Mouse (Mus musculus) yolk sac, embryonic 10.5 days (tissue): ENCODE measurements around the gene Tnfsf13b.
A peak's percentile ranks its signal among the peaks of the same experiment; 100 is the strongest.

Experiments
- DNase-seq: peaks from one replicate; pipeline ENCODE4 v3.0.0-alpha.2; 2017; ENCODE audit warnings: low spot score

The Tnfsf13b gene

DNA sequence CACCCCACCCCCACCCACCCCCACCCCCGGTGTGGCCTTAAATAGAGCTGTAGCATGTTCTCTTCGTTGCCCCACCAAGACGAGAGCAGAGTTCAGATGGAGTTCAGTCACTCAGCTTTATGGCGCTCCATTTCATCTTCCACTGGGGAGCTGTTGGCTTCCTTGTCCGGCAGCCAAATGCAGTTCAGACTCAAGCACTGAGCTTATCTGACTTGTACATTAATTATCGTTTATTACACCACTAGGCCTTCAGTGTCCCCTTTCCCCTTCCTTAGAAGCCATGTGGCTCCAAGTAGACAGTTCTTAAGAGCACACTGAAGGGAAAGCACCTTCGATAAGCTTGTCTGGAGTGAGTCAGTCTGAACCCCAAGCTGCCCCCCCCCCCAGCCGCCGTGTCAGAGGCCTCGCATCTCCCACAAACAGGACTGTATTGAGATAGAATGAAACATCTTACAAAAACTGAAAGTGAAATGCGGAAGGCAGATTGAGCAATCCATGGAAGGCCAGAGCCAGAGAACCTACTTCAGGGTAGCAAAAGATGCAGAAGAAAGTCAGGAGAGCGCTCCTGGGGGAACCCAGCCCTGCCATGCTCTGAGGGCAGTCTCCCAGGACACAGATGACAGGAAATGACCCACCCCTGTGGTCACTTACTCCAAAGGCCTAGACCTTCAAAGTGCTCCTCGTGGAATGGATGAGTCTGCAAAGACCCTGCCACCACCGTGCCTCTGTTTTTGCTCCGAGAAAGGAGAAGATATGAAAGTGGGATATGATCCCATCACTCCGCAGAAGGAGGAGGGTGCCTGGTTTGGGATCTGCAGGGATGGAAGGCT, at the start of gene Tnfsf13b:
Gene Tnfsf13b (plus strand): TSS at position 312 of the 830 bp plus-strand sequence.
- no peak for DNase-seq

DNA sequence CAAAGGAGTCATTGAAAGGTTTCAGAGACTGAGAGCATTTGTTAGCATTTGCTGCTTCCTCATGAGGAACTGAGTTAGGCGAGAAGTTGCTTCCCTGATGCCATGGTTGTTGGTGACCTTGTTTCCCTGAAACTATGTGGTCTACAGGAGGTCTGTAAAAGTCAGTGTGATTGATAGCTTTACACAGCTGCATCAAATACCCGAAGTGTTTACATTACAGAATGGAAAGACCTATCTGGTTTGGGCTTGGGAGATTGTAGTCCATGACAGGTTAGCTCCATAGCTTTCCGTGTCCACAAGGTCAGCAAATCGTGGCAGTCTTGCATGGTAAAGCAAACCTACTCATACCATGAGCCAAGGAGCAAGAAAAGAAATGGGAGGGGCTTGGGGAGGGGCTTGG, 47.9 kb upstream of the Tnfsf13b start:
- no peak for DNase-seq

DNA sequence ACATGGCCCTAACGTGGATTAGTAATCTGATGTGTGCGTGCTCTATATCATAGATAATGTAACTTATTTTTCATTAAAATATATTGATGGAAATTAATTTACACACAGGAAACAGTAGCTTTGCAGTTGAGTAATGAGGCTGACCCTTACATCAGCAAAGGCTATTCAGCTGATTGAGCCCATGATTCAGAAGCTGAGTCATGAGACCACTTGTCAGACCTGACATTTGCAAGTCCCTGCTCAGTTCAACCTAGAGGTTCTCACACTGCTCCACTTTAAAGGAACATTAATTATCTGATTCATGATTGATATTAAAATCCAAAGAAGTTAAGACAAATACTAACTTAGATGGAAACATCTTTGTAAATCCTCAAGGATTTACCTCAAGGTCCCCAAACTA, 46.3 kb upstream of the Tnfsf13b start:
- no peak for DNase-seq

DNA sequence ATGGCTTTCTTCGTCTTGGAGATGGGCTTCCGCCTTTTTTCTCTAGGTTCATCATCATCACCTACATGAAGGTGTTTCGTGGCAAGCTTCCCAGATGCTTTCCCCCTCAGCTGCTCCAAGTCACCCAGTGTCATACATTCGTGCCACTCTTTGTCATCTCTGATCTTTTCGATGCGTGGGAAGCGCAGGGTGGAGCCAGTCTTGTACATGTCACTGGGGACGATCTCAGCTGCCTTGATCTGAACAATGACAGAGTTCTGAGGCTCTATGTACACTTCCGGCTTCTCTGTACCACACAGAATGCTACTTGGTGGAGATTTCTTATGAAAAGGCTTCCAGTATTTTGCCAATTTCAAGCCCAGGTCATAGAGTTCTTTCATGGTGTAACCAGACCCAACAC, 34.4 kb upstream of the Tnfsf13b start:
- DNase-seq = no peak

DNA sequence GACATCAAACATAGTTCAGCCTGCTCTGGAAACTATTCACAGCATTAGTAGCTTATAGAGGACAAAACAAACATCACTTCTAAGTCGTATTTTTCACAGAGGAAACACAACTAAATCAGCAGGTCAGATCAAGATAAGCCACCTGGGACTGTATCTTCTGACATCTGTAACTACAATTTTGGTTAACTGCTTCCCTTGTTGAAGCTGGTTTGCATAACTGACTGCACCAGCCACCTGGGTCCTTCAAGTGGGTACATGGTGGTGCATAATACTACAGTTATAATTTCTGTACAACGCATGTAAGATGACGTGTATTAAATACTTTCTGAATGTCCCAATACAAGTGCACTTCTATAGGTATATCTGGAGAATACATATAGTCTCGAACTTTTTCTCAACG, 31.0 kb upstream of the Tnfsf13b start:
- DNase-seq = no peak

DNA sequence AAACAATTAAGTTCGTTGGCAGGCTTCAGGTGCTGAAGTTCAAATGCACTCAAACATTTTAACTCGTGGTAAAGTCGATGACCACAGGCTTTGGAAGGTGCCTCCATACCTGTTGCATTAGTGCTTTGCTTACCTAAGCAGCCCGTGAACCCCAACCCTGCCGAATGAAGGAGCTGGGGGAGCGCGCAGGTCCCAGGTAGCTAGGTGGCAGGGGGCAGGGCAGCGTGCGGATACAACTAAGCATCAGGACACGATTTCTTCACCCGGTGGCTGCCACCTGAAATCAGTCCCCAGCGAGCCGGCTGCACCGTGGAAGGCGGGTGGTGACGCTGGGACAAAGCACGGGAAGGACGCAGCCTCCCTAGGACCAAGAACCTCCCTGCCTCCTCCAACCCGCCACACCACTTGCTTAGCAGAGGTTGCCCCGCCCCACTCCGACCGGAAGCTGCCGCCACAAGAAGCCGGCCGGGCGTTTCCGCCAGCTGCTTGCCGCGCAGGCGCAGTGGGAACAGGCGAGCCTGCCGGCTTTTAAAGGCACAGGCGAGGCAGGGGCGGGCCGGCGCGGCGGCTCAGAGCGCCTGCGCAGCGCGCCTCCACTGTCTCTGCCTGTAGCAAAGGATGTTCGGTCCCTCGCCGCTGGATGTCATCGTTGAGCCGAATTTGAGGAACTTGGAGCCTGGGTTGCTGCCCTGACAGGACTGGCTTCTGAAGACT, 30.2 kb upstream of the Tnfsf13b start:
- peak; percentile 98 for DNase-seq

DNA sequence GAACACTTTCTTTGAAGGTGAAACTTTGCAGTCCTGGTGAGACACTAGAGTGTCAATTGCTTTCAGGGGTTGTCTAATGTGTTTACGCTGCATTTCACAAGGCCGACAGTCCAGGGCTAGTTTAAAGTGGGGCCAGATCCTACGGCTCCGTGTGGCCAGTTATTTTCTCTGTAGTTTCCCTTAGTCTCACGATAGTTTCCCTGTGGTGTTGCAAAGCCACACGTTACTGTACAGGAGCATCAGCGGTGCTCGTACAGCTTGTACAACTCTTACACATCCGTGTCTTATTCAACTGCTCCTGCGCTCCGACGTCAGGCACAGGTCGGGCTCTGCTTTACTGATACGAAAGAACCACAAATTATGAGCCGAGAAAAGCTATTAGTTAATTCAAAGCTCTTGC, 29.3 kb upstream of the Tnfsf13b start:
- peak; percentile 2 for DNase-seq

DNA sequence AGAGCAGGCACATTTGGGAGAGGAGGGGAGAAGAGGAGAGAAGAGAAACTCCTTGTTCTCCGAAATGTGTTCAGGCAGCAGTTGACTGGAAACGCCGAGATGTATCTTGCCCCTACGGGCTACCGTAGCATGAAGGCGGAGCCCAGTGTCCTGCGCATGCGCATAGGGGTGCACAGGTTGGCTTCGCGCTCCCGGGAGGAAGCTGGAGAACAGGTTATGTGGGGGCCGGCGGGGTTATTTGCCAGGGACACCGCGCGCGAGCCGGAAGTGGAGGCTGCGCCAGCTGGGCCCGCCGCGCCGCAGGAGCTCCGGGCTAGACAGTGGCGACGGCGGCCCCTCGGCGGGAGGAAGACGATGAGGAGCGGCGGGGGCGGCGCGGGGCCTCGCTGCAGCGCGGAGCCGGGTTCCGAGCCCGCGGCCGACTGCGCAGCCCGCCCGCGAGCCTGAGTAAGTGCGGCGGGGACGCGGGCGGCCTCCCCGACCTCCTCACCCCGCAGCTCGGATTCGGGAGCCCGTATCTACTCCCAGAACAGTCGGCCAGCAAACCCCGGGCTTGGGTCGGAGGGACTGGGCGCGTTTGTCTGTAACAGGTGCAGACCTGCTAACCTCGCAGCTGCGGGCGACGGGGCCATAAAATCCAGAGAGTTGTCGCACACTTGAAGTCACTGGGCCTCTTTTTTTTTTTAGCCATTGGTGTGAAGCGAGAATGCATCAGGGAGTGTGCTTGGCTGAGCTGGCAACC, 28.5 kb upstream of the Tnfsf13b start, which contains the start of the genes Lig4 and Abhd13:
Gene Lig4 (minus strand): TSS at position 114 of the 742 bp plus-strand sequence.
Gene Abhd13 (plus strand): TSS at position 135 of the 742 bp plus-strand sequence.
- DNase-seq = peak; percentile 96

DNA sequence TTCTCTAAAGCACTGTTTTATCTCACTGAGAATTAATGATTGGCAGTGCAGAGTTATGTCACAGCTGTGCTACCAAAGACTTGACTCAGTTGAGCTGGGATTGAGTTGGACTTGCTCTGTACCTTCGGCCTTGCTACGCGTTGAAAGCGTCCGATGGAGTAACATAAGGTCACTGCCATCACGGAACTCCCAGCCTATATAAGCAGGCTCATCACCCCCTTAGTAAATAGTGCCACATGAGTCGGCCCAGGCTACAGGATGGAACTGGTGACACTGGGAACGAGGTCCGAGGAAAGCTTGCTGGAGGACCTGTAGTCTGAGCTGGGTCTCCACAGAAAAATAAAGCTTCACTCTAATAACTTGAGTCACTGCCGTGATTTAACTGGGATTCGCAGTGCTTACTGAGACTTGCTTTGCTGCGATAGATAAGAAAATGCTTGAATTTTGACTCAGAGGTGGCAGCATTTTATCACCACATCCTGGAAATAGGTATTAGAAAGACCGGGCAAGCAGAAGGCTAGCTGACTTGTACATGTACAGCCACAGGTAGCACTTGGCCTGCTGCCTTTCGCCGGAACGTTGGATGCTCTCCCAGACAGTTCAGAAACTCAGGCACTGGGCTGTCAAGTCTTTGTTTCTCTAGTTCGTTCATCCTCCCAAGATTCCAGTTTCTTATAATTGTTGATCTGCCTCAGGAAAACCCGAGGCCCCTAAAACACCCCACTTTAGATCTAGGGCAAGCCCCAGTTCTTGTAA, 27.6 kb upstream of the Tnfsf13b start:
- DNase-seq = peak; percentile 5

DNA sequence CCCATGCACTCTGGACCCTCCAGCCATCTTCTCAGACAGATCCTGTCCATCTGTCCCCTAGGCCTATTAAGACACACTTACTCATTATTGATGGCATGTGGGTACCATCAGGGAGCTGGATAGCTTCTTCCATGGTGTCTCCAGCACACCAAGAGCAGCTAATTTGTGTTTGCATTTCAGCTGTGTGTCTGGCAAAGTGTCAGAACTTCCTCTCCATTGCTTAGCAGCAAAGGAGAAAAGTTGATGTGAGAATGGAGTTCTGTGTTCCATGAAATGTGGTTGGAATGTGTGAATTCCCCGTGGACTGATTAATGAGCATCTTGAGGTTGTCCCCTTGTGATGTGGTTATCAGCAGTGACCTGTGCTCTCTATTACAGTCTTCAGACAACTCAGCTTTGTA, 26.5 kb upstream of the Tnfsf13b start:
- DNase-seq = no peak

DNA sequence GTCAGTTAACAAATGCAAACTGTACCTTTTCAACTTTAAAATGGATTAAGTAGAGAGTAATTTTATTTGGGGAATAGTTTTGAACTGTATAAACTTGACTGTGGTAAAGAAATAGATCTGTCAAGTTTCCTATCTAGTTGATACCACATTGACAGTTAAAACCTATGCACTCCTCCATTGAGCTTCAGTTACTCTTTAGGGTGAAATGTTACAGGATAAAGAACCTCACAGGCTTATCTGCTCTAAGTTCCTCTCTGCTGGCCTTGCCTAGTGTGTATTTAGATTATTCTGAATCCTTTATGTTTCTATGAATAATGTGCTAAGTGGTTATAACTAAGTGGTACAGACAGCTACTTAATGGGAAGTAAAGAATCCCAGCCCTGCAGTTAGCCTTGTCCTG, 26.1 kb upstream of the Tnfsf13b start:
- no peak for DNase-seq

DNA sequence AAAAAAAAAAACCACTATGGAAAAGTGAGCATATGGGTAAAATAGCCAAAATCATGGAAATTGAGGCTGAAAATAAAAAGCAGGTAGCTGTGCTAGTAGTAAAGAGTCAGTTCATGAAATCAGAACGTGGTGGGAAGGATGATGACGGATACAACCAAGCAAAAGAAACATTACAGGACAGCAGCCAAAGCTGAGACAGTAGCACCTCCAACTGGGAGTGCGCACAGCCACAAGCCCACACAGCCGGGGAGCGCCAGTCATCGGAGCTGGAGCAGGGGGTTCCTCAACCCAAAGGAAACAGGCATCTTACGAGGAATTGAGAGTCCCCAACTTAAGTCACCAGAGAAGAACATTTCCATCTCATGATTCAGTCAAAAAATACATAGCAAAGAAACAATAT, 2.2 kb upstream of the Tnfsf13b start:
- DNase-seq = no peak

DNA sequence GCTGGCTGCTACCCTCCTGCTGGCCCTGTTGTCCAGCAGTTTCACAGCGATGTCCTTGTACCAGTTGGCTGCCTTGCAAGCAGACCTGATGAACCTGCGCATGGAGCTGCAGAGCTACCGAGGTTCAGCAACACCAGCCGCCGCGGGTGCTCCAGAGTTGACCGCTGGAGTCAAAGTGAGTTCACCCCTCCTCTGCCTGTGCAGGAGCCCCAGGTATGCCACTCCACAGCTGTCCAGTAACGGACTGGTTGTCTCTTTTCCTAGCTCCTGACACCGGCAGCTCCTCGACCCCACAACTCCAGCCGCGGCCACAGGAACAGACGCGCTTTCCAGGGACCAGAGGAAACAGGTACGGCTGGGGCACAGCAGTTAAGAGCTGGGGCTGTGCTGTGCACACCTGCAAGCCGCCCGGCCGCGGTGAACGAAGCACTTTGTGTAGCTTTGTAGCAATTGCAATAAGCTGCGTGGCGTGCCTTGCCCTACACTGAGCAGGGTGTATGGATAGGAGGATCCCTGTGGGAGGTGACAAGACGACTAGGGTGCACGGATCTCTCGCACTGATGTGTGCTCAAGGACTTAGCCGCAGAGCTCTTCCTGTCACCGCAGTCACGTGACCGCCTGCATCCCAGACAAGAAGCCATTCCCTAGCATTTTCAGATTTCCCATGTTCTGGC, 856 bp downstream of the Tnfsf13b start:
- DNase-seq = peak; percentile 4

DNA sequence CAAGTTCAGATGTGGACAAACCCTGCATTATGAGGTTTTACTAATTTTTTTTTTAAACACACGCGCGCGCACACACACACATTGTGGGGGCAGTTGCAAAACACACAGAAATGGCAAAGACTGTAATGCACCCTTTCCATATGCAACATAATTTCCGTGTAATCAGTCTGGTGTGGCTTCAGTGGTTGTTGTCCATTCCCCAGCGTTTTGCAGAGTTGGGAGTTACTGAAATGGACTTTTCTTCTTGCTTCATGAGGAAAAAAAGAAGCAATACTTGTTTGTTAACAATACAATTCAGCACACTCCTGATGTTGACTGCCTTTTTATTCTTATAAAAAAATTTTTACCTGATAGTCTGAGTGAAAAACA, 1.4 kb downstream of the Tnfsf13b start:
- DNase-seq = no peak

DNA sequence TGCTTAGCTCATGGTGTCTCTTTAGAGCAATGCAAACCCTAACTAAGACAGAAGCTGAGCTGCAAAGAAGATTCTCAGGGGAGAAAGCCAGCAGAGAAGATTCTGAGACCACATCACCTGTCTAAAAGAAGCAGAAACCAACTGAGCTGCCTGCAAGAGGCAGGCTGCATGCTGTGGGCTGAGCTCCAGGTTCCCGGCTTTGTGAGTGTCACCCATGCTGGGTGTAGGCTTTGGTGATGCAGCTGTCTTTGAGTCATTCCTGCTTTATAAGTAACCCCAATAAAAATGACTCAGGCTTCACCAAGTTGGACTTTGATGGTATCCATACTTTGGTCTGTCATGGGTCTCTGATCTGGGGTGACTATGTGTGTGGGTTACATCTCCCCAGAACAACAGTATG, 10.0 kb downstream of the Tnfsf13b start:
- no peak for DNase-seq

DNA sequence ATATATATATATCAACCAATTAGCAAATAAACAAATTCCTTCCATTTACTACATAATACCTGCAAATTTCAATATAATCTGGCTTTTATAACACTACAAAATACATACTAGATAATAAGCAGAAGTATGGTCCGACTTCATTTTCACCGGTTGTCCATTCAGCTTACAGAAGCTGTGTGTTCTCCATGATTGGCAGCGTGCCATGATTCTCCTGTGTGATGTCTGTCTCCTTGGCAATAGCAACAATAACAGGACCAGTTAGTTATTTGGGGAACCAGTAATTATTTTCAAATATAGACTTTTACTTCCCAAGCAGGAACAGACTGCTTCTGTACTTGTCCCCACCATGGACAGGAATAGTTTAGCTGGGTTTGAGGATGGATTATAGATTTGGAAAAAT, 11.0 kb downstream of the Tnfsf13b start:
- DNase-seq = no peak

DNA sequence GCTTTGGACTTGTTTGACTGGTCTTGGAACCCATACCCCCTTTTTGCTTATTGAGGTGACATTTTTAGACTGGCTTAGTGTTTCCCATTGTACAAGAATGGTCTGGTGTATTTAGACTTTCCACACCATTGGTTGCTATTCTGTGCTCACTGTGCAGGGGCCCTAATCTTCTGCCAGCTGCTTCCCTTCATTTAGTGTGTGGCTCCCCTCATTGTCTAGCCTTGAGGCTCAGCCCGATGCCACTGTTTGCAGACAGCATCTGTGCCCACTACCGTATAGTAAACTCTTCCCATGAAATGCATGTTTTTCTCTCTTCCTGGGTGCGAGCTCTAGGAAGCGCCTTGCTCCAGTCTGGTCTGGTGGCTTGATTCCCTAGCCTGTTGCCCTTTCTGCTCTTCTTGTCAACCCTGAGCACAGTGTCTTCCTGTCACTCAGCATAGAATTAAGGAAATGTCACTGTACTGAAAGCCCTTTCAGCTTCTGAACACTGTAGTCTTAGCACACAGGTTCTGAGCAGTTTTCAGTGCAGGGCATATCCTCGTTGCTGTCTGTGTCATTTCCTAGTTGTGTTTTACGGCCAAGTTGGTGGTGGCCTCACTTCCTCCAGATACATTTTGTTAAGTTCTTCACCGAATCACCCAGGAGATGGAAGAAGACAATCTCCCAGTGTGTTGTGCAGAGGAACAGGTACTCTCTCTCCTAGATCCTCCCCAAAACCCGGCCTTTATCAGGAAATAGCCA, 24.2 kb downstream of the Tnfsf13b start:
- DNase-seq = no peak

DNA sequence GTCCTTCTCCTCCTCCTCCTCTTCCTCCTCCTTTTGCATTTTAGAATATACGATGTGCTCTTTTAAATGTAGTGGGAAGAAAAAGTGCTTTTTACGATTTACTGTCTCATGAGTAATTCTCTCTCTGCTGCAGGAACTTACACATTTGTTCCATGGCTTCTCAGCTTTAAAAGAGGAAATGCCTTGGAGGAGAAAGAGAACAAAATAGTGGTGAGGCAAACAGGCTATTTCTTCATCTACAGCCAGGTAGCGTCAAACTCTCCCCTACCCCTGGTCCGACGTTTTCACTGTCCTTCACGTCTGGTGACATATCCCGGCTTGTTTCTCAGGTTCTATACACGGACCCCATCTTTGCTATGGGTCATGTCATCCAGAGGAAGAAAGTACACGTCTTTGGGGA, 24.9 kb downstream of the Tnfsf13b start:
- DNase-seq = no peak

DNA sequence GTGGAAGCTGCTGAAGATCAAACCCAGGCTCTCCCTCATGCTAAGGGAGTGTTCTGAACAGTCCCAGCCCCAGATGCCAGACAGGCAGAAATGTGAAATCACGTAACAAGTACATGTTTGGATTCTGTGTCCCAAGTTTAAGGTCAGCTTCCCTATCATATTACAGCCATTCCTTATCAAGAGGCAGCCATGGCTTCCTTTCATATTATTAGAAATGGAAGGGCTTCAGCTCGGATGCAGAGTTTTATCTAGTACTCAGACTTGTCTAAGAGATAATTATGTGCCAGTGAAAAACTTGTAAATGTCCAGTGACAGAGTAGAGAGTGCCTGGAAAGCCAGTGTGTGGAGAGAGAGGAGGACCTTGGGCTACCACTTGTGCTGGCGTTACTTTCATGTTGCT, 34.6 kb downstream of the Tnfsf13b start:
- DNase-seq = no peak

DNA sequence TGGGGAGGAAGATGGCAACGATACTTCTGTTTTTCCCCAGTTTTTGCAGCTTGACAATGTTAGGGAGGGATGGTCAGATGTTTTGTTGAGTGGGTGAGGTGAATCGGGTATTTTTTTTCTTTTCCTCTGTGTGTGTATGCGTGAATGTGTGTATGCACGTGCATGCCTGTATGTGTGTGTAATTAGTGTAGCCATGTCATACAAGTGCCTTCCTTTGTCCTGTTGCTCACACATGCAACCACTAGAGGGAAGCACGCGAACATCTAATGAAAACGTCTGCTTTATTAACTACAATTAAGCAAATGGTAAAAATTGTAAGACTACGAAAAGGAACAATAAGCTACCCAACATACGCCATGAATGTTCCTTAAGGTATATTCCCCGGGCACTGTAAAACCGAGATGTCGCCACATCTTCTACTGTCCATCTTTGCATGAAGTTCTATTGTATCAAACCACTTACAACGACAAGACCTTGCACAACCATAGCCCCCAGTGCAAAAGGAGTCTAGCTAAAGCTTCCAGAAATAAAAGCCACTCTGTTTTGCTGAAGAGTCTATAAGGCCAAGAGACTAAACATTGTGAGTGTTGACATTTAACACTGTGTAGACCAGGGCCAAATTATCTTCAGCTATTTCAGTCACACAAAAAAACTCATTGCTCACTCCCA, 37.7 kb downstream of the Tnfsf13b start:
- no peak for DNase-seq
